Mouse (Mus musculus) CH12.LX (cell line): ENCODE data around the gene Gfod2.

Source experiments
- CTCF ChIP-seq, 2 experiments: IDR thresholded peaks in 1 of 2; conservative IDR thresholded peaks in 1 of 2; 2 replicates each; pipeline ENCODE4 v1.5.1; 2011 to 2012; ENCODE audit warnings: low read depth in 2 of 2, low read length in 2 of 2, improper control_type of control experiment in 1 of 2, inconsistent platforms in 1 of 2, mild to moderate bottlenecking in 1 of 2, moderate library complexity in 1 of 2
- EP300 ChIP-seq: IDR thresholded peaks from 2 replicates; pipeline ENCODE4 v1.6.1; 2011; ENCODE audit warnings: low read length, improper control_type of control experiment
- HCFC1 ChIP-seq: IDR thresholded peaks from 2 replicates; pipeline ENCODE4 v1.6.1; 2012; ENCODE audit warnings: low read depth, mild to moderate bottlenecking, inconsistent platforms, low read length, improper control_type of control experiment
- JUND ChIP-seq: conservative IDR thresholded peaks from 2 replicates; pipeline ENCODE4 v1.6.1; 2011; ENCODE audit warnings: low read depth, low read length, improper control_type of control experiment
- NRF1 ChIP-seq: IDR thresholded peaks from 2 replicates; pipeline ENCODE4 v1.6.1; 2014; ENCODE audit warnings: low read depth, mild to moderate bottlenecking, inconsistent platforms, low read length, improper control_type of control experiment, moderate library complexity
- POLR2A ChIP-seq: IDR thresholded peaks from 2 replicates; pipeline ENCODE4 v1.6.1; 2011; ENCODE audit warnings: low read depth, mild to moderate bottlenecking, improper control_type of control experiment, low read length
- POLR2AphosphoS2 ChIP-seq: IDR thresholded peaks from 2 replicates; pipeline ENCODE4 v1.6.1; 2011; ENCODE audit warnings: low read depth, low read length, improper control_type of control experiment
- RAD21 ChIP-seq: IDR thresholded peaks from 2 replicates; pipeline ENCODE4 v1.6.1; 2011; ENCODE audit warnings: low read depth, mild to moderate bottlenecking, low read length, improper control_type of control experiment, moderate library complexity
- SMC3 ChIP-seq: IDR thresholded peaks from 2 replicates; pipeline ENCODE4 v1.6.1; 2011; ENCODE audit warnings: low read depth, low read length, improper control_type of control experiment
- TCF12 ChIP-seq: IDR thresholded peaks from 2 replicates; pipeline ENCODE4 v1.6.1; 2014; ENCODE audit warnings: low read depth, mild to moderate bottlenecking, inconsistent platforms, low read length, improper control_type of control experiment
- USF1 ChIP-seq: IDR thresholded peaks from 2 replicates; pipeline ENCODE4 v1.6.1; 2014; ENCODE audit warnings: low read depth, mild to moderate bottlenecking, inconsistent platforms, low read length, improper control_type of control experiment
- ZC3H11A ChIP-seq: IDR thresholded peaks from 2 replicates; pipeline ENCODE4 v1.6.1; 2012; ENCODE audit warnings: low read depth, mild to moderate bottlenecking, inconsistent platforms, low read length, improper control_type of control experiment
- ZMIZ1 ChIP-seq: IDR thresholded peaks from 2 replicates; pipeline ENCODE4 v1.6.1; 2012; ENCODE audit warnings: low read depth, mild to moderate bottlenecking, inconsistent platforms, low read length, improper control_type of control experiment
- ZNF384 ChIP-seq: IDR thresholded peaks from 2 replicates; pipeline ENCODE4 v1.6.1; 2012; ENCODE audit warnings: low read depth, low read length, improper control_type of control experiment, inconsistent platforms

GRCm38 (mm10) chr8:105706426-105706825 lies 52.0 kb downstream of the Gfod2 start:
- TF ChIP-seq NRF1 (no peak), HCFC1 (no peak), CTCF (conservative IDR thresholded peaks at IDR 0.05 in 1 of 2, IDR thresholded peaks at IDR 0.05 in 1 of 2; ENCODE audit: low read depth in 2 of 2, low read length in 2 of 2) (no peak), USF1 (no peak), TCF12 (no peak), SMC3 (no peak), POLR2A (no peak), EP300 (no peak), ZMIZ1 (no peak), RAD21 (no peak), ZNF384 (no peak), POLR2AphosphoS2 (no peak), JUND (no peak), ZC3H11A (no peak)
